Mouse (Mus musculus) mature B cell (primary cell): Measurements from ENCODE around the gene Opn3.

Experiments used
- in situ Hi-C: fragments of 300-500 bp; cut with MboI; formaldehyde crosslinking; loops from 2 replicates; pipeline ENCODE4 v1.14.3; 2019

Opn3 gene

DNA sequence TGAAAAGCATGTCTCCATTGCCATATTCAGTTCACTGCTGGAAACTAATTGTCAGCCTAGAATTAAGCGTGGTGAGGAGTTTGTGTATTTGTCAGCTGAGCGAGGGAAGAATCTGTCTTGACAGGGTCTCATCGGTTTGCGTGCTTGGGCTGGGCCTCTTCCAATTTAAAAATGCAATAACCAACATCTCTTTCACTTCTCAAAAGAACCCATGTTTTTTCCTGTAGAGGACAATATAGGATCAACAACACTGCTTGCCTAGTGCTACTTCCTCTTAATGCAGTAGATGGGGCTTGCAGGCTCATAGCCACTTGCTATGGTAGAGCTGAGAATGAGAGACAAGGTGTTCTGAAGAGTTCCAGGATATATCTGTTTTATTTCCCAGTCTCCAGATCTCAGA lies 32.7 kb downstream of the Opn3 start:
- in situ Hi-C loops: no loop called here

DNA sequence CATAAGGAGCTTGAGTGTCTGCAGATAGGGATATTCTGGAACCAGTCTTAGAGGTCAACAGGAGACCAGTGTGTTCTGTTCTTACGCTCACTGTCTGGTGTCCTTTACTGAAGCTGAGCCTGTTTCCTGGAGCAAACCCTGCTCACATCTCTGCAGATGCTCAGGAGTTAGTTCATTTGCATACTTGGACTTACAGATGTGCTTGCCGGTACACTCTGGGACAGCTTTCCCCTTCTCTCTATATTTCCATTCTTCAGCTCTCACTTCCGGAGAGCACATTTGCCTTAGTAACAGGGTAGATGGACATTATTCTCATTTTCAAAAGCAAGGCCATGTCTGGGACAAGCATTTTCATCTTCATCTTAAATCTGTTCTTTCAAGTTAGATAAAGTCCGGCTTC lies 44.0 kb downstream of the Opn3 start:
- in situ Hi-C loops: no loop called here

DNA sequence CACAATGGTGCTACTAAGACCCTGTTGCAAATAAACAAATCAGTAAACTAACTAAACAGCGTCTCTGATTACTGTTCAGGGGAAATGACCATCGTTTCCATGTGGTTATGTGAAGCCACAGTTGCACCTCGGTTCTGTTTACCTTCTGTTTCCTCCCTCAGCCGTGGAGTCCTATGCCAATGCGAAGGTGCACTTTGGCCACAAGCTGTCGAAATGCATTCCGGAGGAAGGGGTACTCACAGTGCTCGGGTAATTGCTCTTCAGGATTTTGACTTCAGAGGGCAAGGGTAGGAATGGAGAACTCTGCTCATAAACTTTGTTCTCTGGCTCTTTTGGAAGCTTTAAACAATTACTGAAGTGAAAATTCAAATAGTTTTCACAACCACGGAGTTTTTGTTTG lies 45.6 kb downstream of the Opn3 start:
- in situ Hi-C loops: no loop called here

DNA sequence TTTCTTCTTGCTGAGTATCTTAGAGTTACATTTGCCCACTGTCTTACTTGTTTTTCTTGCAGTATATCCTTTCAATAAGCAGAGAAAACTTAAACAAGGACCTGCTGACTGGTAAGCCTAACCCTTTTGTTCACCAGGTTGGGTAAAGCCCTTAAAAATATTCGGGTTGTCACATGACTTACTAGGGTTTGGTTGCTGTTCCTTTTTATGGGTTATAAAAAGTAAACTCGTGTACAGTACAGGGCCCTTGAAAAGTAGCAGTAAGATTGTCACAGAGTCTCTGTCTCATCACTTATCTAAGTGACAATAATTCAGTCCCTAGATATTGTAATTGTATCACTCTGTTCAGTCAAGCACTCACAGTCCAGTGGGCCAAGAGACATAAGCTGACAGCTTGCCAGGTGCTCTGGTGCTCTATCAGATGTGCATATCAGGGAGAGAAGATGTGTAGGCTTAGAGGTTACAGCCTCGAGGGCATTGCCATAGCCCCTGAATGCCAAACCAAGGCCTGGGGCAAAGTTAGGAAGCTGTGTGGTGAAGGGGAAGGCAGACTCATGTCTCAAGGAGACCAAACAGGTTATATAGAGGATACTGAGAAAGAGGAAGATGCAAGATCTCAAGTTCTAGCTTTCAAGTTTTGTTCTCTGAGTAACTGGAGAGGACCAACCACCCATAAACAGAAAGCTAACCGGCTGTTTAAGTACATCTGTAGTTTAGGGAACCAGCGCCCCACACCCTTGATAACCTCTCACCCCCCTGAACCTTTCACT lies 48.9 kb downstream of the Opn3 start:
- in situ Hi-C loops: no loop called here

DNA sequence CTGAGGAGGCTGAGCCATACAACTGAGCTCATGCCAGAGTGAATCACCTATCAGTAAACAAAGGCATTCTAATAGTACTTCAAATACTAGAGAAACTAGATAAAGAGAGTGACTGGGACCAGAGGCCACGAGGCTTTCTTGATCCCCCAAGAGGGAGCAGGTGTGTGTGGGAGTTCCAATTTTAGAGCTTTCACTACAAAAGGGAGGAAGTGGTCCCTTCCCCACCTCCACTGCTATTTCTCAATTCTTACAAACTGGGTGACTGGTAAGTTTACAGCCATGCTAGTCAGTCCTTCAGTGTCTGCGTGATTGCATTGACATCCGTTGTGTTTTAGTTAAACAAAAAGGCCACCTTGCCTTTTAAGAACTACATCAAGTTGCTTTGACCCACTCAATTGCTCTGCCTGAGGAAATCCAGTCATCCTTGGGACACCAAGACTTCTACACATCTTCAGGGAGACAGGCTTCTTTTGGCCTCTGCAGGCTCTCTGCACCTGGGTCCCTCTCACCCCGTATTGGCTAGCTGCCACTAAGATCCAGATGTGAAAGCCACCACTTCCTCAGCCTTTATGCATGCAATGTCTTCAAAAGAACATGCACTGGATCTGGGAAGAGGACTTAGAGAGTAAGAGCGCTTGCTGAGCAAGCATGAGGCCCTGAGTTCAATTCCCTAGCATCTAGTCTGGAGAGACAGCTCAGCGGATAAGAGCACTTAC lies 52.0 kb downstream of the Opn3 start:
- in situ Hi-C loops: no loop called here

DNA sequence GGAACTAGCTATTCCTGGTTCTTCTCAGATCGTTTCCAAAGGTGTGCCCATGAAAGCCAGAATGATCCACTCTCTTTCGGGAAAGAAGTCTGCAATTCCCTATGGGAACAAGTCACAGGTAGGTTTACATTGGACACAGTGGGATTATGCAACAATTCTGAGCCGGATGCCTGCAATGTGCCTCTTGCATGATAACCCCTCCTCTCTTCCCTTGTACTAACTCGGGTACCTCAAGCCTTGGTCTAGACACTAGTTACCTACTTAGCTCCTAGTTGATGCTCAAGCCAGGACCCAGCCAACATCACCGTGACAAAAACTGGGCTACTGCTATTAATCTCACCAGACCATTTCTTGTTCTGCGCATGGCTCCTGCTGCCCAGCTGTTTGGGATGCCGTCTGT lies 53.5 kb downstream of the Opn3 start:
- in situ Hi-C loops: no loop called here

DNA sequence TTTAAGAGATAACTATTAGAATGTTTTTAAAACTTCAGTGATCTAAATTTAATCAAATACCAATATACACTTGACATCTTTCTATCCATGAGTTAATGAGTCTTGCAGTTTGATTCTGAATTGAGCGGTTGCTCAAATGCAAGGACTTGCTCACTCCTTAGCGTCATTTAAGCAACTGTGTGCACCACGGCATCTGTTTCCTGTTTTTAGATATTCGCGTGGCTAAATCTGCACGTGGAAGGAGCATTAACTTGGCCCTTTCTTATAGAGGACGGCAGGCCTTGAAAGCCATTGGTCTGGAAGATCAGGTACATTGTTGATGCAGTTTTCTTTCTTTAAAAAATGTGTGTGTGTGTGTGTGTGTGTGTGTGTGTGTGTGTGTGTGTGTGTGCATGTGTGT lies 54.9 kb downstream of the Opn3 start:
- in situ Hi-C loops: no loop called here

DNA sequence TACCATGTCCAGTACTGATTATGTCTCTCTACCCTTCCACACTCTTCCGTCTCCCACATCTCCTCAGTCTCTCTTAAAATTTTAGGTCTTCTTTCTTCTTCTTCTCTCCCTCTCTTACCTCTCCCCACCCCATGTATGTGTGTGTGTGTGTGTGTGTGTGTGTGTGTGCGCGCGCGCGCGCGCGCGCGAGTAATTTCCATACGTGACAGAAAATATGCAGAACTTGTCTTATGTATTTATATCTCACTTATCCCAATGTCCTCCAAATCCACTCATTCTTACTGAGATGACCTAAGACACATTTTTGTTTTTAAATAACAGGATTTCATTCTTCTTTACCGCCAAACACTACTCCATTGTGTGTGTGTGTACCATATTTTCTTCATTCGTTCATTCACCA lies 60.1 kb downstream of the Opn3 start:
- in situ Hi-C loops: no loop called here

DNA sequence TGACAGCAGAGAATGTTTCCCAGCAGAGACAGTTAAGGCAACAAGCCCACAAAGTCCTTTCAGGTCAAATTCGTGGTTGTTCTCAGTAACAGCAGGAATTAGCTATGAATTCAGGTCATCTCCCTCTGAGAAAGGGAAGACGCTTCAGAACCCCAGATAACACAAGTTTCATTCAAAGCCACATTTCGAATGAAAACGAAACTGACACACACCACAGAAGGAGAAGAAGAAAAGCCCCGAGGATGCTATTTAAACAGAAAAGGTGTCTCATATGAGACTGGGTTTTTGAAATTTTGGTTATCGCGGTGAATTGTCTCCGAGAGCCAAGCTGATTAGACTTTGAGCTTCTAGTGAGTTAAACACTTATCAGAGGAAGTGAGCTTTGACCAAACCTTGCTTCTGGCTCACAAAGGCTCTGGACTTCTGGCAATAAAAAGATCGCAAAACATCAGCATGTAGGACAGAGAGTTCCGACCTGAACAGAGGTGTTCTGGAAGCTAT lies 60.8 kb downstream of the Opn3 start:
- in situ Hi-C loops: no loop called here

DNA sequence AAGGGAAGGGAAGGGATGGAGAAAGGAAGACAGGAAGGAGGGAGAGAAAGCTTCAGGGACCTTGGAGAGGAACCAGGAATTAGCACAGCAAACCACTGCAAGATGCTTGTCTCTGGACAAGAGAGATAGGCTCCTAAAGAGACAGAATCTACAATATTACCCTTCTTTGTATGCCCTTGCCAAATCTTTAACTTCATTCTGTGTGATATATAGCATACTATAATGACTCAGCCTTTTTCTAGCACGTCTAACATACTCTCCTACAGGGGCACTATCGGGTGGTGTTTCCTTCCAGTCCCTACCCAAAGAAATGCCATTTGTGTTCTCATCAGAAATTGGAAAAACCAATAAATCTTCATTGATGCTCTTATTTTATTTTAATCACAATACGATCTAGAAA lies 61.5 kb downstream of the Opn3 start:
- in situ Hi-C loops: no loop called here

DNA sequence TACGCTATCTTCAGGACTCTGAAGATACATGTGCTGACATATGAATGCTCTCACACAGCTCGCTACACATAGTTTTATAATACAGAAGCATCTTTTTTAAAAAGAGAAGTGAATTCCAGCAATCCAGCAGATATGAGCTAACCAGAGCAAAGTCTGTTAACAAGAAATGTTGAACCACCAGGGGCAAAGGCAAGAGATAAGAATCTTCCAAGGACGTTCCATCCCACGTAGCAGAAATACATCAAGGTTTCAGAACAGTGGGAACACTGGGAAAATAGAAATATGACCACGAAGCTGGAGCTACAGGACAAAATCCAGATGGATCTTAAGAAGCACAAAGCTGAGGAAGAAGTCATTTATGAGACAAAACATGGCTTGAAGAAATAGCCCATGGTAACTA lies 62.2 kb downstream of the Opn3 start:
- in situ Hi-C loops: no loop called here

DNA sequence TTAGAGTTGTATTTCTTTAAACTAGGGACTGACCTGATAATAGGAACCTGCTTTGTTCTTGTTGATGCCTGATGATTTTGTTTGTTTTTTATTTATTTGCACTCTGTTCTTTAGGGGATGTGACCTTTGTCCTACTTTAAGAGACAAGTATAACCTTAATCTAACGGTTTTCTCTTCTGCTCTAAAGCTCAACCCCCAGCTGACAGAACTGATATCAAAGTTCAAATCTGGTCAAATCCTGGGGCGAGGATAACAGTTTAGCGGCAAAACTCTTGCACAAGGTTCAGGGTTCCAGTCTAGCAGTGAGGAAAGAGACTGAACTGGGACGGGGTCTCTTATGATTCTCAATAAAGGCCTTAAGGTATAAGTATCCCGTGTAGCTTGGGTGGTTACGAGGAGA lies 63.3 kb downstream of the Opn3 start:
- in situ Hi-C loops: loop anchor here (5.0 kb wide), 1 partner anchor 38 kb away; no protein-coding TSS in a partner anchor

DNA sequence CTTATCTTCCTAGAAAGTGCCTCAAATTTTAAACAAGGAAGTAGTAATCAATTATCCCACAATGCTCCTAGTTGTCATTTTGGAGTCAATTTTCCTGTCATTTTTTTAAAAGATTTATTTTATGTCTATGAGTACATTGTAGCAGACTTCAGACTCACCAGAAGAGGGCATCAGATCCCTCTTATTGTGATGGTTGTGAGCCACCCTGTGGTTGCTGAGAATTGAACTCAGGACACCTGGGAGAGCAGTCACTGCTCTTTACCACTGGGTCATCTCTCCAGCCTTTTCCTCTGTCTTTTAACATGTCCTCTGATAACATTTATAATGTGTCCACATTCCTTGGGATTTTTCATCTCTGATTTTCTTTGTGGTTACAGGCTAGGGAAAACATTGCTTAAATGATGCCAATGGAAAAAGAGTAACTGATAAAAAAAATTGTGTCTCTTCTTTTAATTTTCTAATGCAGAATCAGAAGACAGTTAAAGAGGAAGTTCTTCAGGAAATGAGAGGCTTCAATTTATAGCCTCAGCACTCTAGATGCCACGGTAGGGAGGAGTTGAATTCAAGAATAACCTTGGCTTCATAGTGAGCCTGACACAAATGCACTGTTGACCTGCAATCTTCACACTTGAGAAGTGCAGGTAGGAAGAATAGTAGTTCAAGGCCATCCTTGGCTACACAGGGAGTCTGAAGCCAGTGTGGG lies 66.4 kb downstream of the Opn3 start:
- in situ Hi-C loops: loop anchor here (5.0 kb wide), 1 partner anchor 41 kb away; no protein-coding TSS in a partner anchor

DNA sequence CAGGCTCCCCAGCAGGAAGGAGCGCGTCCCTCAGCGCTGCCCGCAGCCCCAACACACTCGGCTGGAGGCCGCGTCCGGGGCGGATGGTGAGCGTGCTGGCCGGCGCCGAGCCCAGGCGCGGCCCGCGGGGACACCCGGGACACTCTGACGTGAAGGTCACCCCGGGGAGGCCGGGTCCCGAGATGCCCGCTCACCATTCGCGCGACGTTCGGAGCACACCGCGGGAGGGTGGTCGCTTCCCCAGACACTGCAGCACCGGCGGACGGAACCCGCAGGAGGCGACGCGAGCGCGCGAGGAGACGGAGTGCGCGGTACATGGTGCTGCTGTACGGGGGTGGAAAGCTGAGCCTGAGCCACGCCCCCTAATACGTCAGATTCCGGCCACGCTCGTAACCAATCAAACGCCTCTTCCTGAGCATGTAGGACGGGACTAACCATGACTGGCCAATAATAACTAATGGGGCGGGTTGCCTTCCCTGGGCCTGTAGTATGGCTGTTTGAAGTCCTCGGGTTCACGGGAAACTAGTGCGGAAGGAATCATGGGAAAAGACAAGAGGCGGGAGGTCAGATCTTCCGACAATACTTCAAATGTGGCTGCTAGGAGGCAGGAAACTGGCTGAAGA lies 67.2 kb downstream of the Opn3 start, which contains the start of gene Fh1:
Fh1 (minus strand) TSS at position 379 of the 623 bp plus-strand sequence.
- in situ Hi-C loops: loop anchor here (5.0 kb wide), 1 partner anchor 42 kb away; no protein-coding TSS in a partner anchor

DNA sequence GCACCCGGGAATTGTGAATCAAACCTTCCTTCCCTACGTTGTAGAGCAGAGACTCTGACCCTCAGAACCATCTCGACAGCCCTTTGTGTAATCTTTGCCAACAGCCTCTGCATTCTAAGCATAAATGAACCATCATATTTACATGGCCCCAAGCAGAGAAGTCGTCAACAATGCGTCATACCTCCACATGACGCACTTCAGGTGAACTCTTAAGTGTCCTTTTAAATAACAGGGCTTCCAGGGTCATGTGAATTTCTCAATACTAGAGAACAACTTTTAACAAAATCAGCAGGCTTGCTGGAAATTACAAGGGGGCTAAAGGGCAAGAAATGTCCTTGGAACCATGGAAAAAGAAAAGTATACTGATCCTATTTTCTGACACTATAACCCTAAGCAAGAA lies 68.9 kb downstream of the Opn3 start:
- in situ Hi-C loops: no loop called here

DNA sequence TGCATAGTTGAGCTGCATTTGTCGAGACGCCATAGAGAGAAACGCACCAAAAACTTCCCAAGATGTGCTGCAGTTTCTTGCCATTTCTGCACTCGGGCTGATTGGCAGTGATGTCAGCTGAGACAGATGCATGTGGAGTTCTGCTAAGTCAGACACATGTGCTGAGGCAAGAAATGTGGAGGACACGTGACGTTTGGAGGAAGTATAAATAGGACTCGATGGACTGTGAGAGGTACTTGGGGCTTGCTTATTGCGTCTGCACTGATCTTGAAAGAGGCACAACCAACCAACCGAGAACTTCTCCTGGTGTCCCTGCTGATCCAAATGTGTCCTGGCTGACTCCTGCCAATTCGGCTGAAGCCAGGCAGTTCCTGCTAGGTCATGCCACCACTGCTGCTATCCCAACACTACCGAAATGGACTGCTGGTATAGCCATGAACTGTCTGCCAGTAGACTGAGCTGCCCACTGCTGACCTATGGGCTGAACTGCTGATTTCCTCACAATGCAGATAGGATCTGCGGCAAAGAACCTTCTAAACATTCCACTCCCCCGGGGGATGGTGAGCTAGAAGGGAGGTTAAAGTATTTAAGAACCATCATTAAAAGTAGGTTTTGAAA lies 72.7 kb downstream of the Opn3 start, which contains the start of gene Kmo:
Kmo (plus strand) TSS at position 568 of the 618 bp plus-strand sequence.
- in situ Hi-C loops: no loop called here

DNA sequence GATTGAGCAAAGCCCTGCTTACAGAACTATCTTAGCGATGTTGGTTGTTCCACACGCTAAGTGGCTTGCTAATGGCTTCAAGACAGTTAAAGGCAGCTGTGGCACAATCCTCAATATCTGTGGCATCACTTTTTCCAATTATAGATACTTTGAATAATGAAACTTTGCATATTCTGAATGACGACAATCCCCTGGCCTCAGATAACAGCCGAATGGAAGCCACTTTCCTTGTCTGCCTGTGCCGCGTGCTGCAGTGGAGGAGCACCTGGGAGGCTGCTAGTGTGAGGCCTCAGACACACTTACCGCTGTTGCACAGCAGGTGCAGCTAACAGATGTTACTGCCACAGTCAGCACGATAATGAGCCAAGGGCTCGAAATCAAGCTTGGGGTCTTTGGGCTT lies 77.6 kb downstream of the Opn3 start:
- in situ Hi-C loops: no loop called here
